Mouse (Mus musculus) spleen, adult 2 months (tissue): ENCODE data around the gene Tssc4. TPM values are rescaled to one million over a fixed set of nuclear protein-coding genes. Genes with fewer than 3 reads are reported as not detected.

Experiments used
- DNase-seq, 2 experiments: peaks; one replicate each; pipeline versions ENCODE4 v3.0.0 to v3.0.0-alpha.2; 2012 to 2021; ENCODE audit warnings: low spot score in 2 of 2, low read depth in 1 of 2
- H3K27ac ChIP-seq: fragments of 200-500 bp; 2 replicates; pipeline ENCODE4 v1.5.1; 2012; ENCODE audit warnings: low read length, inconsistent platforms; ENCODE audit not compliant: insufficient read depth
- H3K27me3 ChIP-seq: fragments of 200-500 bp; 2 replicates; pipeline ENCODE4 v1.6.1; 2012; ENCODE audit warnings: mild to moderate bottlenecking, moderate library complexity, low read length, inconsistent platforms; ENCODE audit not compliant: control insufficient read depth, insufficient read depth
- H3K36me3 ChIP-seq: fragments of 200-500 bp; 2 replicates; pipeline ENCODE4 v1.6.1; 2012; ENCODE audit warnings: mild to moderate bottlenecking, low read length, inconsistent platforms; ENCODE audit not compliant: control insufficient read depth, insufficient read depth
- H3K4me1 ChIP-seq: fragments of 200-500 bp; 2 replicates; pipeline ENCODE4 v1.6.1; 2011; ENCODE audit warnings: inconsistent platforms; ENCODE audit not compliant: control insufficient read depth, insufficient read depth, insufficient read length
- H3K4me3 ChIP-seq: fragments of 200-500 bp; 2 replicates; pipeline ENCODE4 v1.5.1; 2011; ENCODE audit warnings: mild to moderate bottlenecking, inconsistent platforms; ENCODE audit not compliant: insufficient read depth, insufficient read length; ENCODE audit errors: extremely low read depth
- CTCF ChIP-seq: fragments of 200-500 bp; IDR thresholded peaks from 2 replicates; pipeline ENCODE4 v1.5.1; 2011; ENCODE audit warnings: mild to moderate bottlenecking, inconsistent platforms; ENCODE audit not compliant: insufficient read depth, insufficient read length, insufficient replicate concordance; ENCODE audit errors: extremely low read depth
- POLR2A ChIP-seq: fragments of 200-500 bp; IDR thresholded peaks from 2 replicates; pipeline ENCODE4 v1.6.1; 2011; ENCODE audit warnings: low read depth, low read length, inconsistent platforms
- WGBS: fragments of 180-500 bp; shearing (Covaris S2); methylation state at CpG from one replicate; pipeline ENCODE4 v1.1.7; 2018; 5-methylcytosine and 5-hydroxymethylcytosine counted together
- polyA plus RNA-seq: library from polyadenylated mRNA; depleted of rRNA; stranded (reverse); fragments of >200 nt; gene quantifications from 2 replicates; pipeline ENCODE4 v1.2.3, GENCODE M21; 2012

The Tssc4 gene
- polyA plus RNA-seq, 1 experiment, result 62.9 TPM

DNA sequence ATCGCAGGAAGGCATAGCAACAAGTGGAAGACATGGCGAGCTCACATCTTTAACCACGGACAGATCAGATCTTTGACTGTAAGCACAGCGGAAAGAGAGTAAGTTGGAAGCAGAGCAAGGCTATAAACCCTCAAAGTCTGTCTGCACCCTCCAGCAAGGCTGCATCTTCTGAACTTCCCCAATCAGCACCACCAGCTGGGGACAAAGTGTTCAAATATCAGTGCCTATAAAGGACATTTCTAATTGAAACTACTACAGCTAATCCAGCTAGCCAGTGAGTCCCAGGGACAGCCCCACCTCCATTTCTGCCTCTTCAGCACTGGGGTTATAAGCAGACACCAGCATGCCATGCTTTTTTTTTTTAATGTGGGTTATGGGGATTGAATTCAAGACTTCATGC is 31.7 kb upstream of the Tssc4 start:
- H3K4me1 ChIP-seq, result peaks cover 24% of the 10 kb centered on the region; the same call in 1 of the 2 replicates

DNA sequence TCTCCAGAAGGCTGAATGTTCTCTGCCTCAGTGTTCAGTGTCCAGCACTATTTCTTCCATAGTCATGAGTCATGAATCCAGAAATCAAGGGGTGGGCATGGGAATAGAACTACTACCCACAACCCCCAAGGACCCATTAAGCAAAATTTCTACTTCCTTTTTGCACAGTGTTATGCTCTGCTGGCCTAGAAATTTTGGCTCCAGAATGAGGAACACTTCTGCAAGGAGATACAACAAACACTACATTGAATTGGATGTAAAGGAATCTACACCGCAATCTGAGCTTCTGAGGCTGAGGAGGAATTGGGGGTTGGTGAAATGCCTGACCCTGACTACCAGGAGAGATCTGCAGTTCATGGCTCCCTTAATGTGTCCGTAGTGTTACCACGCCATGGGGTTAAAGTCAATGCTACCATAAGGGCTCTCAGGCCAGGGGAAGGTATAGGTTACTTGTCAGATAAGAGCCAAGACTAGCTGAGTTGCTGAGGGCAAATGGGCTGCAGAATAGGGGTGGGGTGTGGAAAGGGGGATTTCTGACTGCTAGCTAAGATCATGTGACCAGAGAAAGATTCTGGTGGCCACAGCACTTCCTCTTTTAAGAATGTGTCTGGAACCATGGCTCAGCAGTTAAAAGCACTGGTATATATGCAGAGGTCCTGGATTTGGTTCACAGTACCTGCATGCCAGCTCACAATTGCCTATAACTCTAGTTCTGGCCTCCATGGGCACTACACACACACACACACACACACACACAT is 30.7 kb upstream of the Tssc4 start:
- peak; percentile 67 to 77 for DNase-seq

More for the DNA sequence above, 31.7 kb upstream of the Tssc4 start:
- TF ChIP-seq CTCF (no peak), POLR2A (no peak)
- 58% methylated on average over 4 of the region's 4 CpGs for WGBS
- no peak for DNase-seq
- no peaks in the 10 kb centered on the region for H3K36me3 ChIP-seq
- H3K27ac ChIP-seq, result peak overlapping the region; percentile 96
- no peaks in the 10 kb centered on the region for H3K27me3 ChIP-seq
- no peak overlapping the region for H3K4me3 ChIP-seq

DNA sequence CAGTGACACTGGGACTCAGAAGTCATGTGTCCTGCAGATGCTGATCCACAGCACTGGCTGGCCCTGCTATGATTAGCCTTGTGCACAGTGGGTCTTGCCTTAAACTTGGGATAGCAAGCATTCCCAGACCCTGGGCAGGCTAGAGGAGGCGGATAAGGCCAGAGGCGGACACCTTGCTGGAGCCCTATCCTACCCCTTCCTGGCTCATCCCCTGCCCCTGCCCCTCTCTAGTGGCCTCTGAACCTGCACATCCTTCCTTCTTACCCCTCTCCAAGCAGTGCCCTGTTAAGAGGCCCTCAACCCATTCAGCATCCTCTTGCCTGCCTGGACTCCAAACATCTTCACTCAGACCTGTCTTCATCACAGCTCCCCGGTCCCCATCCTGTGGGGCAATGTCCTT is 28.5 kb upstream of the Tssc4 start:
- Histone ChIP-seq H3K4me1 (peaks cover 35% of the 10 kb centered on the region; the same call in 1 of the 2 replicates), H3K27me3 (no peaks in the 10 kb centered on the region), H3K4me3 (no peak overlapping the region), H3K36me3 (no peaks in the 10 kb centered on the region), H3K27ac (no peak overlapping the region)
- 94% methylated on average over 3 of the region's 3 CpGs for WGBS
- no peak for DNase-seq
- TF ChIP-seq CTCF, result no peak
- no peak for TF ChIP-seq POLR2A

More for the DNA sequence above, 30.7 kb upstream of the Tssc4 start:
- peaks cover 32% of the 10 kb centered on the region; the same call in 1 of the 2 replicates for H3K4me1 ChIP-seq
- no peaks in the 10 kb centered on the region for H3K27me3 ChIP-seq
- peak overlapping the region; percentile 96 for H3K27ac ChIP-seq
- no peak for TF ChIP-seq POLR2A
- no peak overlapping the region for H3K4me3 ChIP-seq
- WGBS, result 51% methylated on average over 3 of the region's 3 CpGs
- H3K36me3 ChIP-seq, result no peaks in the 10 kb centered on the region

DNA sequence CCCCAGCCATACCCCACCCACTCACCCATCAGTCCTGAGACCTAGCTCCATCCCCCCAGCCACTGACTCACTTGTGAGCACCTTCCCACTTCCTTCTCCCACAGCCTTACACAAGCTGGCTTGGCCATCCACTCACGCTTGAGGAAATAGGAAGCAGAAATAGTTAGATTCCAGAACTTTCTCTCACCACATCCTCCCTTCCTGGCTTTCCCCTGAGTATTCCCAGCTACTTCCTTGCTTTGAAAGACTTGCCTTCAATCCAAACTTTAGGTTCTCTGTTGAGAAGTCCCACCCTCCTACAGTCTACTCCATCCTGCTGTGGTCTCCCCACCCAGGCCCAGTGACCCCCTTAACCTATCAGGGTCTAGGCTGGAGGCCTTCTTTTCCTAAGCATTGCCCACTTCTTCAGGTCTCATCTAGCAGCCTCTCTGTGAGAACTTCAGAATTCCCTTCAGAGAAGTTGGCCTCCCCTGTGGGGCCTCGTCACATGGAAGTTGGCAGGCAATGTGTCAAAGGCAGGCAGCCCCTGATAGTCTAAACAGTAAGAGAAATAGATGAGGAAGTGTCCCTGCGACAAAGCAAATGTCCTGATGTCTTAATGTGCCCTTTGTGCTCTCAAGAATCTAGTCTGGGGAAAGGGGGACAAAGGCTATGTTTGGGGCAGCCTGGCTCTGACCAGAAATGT is 27.8 kb upstream of the Tssc4 start:
- no peak overlapping the region for H3K4me3 ChIP-seq
- TF ChIP-seq CTCF (no peak), POLR2A (no peak)
- peaks cover 38% of the 10 kb centered on the region; the same call in 1 of the 2 replicates for H3K4me1 ChIP-seq
- H3K36me3 ChIP-seq, result no peaks in the 10 kb centered on the region
- WGBS, result 71% methylated on average over 3 of the region's 3 CpGs
- H3K27me3 ChIP-seq, result no peaks in the 10 kb centered on the region
- no peak for DNase-seq
- H3K27ac ChIP-seq, result no peak overlapping the region

DNA sequence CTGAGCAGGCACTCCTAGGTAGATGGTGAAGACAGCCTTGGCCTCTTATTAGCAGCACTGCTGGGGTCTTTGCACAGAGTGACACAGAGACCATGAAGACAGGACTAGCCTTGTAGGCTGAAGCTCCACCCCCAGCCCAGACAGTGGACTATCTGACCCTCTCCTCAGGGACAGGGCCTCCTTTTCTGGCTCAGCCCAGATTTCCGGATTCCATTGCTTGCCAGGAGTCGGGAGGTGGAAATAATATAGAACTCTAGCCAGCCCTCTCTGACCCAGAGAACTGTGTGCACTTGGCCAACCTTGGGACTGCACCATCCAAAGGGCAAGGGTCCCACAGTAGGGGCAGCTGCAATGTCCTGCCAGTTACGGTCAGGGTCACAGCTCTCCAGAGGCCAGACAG is 27.0 kb upstream of the Tssc4 start:
- no peak for DNase-seq
- TF ChIP-seq POLR2A (no peak), CTCF (no peak)
- H3K27me3 ChIP-seq, result no peaks in the 10 kb centered on the region
- H3K36me3 ChIP-seq, result no peaks in the 10 kb centered on the region
- H3K4me1 ChIP-seq, result peaks cover 37% of the 10 kb centered on the region; the same call in 1 of the 2 replicates
- 0 out of 2 replicates have a peak overlapping the region, but pooled peaks have one; percentile 30 for H3K27ac ChIP-seq
- WGBS, result 84% methylated on average over 3 of the region's 3 CpGs
- no peak overlapping the region for H3K4me3 ChIP-seq

DNA sequence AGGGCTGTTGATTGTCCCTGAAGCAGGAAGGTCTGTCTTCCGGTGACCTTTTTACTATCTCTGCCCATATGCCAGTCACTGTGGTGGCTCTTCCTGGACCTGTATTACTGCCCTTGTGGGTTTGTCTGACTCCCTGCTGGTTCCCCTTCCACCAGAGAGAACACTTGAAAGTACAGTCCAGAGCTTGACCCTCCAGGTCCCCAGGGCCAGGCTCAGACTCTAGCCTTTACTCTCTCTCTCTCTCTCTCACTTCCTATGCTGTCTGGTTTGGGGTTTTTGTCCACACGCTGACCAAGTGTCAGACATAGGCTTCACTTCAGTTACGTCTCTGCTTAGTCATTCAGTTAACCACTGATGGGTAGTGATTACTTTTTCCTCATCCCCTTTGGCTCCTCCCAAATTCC is 26.1 kb upstream of the Tssc4 start:
- no peak overlapping the region for H3K4me3 ChIP-seq
- DNase-seq, result no peak
- no peak for TF ChIP-seq POLR2A
- no peak for TF ChIP-seq CTCF
- peaks cover 31% of the 10 kb centered on the region; the same call in 1 of the 2 replicates for H3K4me1 ChIP-seq
- no peaks in the 10 kb centered on the region for H3K36me3 ChIP-seq
- no peaks in the 10 kb centered on the region for H3K27me3 ChIP-seq
- 33% methylated on average over 3 of the region's 3 CpGs for WGBS
- H3K27ac ChIP-seq, result peak overlapping the region; percentile 30; the same call in 1 of the 2 replicates
